Mouse (Mus musculus) R1 (cell line): Measurements from ENCODE around the gene Pdf.

ENCODE experiments used
- DNase-seq: peaks from one replicate; pipeline ENCODE4 v3.0.0-alpha.2; 2018; ENCODE audit warnings: low read depth, low spot score

Gene Pdf

DNA sequence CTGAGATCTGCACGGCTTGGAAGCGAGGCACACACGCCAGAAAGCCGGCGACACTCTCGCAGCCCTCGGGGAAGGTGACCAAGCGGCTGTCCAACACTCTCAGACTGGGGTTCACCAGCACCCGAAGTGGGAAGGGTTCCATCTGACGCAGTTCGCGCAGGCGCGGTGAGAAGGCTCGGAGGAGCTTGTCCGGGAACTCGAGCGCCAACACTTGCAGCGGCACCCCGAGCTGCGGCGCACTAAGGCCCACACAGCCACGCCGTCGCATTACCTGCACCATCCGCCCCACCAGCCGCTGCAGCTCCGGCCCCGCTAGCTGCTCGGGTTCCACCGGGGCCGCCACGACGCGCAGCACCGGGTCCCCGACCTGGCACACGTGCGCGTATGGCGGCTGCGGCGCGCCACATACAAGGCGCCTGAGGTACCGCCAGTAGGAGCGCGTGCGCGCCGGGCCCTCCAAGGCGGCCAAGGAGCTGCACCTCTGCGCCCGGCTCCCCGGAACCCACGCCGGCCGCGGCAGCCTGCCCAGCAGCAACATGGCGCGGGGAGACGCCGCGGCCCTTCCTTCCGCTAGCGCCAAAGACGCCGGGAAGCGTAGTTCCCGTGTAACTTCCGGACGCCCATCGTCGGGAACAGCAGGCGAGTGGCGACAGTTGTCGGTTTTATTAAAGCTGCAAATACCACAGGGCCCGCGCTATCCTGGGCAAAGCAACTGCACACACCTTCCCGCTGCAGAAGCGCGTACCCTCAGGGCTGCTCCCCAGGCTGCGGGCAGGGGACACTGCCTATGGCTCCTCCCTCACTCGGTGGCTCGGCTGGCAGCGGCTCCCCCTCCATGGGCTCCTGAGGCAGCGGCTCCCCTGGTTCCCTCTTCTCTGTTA is at the start of gene Pdf:
Gene Pdf, minus strand, starts transcription at position 554 of the 881 bp plus-strand sequence.
- DNase-seq = peak; percentile 93

DNA sequence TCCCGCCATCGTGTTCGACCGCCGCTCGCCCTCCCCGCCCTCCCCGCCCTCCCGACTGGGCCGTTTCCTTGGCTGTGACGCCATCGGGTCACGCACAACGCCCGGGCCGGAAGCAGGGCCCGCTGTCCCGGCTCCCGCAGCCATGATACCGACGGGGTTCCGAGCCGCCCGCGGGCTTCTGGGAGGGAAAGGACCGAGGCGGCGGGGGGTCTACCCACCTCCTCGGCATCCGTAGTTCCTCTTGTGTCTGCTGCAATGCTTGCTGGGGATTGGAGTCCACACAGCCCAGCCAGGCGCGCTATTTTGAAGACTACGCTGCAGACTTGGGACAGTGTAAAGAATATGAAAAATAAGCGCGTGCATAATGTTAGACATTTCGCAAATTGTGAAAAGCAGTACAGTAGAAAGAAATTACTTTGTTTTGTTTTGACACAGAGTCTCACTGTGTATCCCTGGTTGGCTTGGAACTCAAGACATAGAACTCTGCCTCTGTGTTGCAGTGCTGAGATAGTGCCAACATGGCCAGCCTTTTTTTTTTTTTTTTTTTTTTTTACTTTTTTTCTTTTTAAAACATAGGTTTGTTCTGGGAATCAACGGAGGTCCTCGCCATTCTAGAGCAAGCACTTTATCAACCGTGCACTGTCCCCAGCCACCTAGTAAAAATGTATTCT is 48.1 kb upstream of the Pdf start, which contains the start of gene Terf2:
Gene Terf2, minus strand, starts transcription at position 182 of the 671 bp plus-strand sequence.
- peak; percentile 95 for DNase-seq

DNA sequence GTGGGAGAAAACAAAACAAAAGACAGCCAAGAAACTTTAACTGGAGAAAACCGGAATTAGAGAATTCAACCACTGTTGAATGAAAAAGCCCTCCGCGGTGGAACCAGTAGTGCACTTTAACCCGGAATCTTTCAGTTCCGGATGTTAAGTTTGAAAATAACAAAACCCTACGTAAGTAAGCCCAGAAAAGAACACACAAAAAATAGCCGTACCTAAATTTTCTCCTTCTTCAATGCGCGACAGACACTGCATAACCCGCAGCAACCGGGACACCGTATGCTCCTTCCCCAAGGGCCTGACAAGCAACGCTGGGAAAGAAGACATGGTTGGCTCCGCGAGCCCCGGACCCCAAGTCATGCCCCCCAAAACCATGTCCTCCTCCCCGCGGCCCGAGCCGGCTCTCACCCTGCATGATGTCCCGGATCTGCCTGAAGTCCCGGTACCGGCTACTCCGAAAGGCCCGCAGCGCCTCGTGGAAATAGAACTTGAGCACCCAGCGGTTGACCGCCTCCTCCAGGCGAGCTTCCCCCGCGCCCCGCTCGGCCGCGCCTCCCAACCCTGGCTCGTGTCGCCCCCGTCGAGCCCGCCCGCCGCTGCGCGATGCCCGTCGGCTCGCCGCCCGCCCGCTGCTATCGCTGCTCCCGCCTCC is 47.4 kb upstream of the Pdf start:
- peak; percentile 69 for DNase-seq

DNA sequence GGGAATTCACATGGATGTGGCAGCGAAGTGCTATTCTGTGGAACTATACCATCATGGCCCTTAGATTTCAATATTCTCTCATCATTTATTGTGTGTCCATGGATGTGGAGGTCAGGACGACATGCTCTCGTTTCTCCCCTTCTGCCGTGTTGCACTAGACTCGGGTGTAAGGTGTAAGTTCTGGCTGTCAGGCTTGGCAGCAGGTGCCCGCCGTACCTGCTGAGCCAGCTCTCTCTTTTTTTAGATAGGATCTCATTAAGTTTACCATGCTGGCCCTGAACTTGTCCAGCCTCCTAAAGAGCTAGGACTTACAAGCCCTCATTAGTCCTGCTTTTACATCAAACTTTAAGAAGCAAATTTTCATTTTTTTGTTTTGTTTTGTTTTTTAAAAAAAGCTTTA is 42.1 kb upstream of the Pdf start:
- DNase-seq = no peak

DNA sequence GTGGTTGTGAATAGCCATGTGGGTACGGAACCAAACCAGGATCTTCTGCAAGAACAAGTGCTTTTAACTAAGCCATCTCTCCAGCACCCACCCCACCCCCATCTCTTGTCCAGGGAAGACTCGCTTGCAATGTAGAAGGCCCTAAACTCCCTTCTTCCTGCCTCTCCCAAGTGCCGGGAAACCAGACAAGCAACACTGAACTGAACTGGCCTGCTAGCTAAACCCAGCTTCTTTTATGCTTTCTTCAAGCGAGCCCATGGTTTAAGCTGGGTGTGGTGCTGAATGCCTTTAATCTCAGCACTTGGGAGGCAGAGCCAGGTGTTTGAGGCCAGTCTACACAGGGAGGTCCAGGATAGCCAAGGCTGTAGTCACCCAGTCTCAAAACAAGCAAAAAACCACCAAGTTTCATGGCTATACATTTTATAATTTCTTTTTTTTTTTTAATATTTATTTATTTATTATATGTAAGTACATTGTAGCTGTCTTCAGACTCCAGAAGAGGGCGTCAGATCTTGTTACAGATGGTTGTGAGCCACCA is 40.2 kb upstream of the Pdf start:
- peak; percentile 81 for DNase-seq

DNA sequence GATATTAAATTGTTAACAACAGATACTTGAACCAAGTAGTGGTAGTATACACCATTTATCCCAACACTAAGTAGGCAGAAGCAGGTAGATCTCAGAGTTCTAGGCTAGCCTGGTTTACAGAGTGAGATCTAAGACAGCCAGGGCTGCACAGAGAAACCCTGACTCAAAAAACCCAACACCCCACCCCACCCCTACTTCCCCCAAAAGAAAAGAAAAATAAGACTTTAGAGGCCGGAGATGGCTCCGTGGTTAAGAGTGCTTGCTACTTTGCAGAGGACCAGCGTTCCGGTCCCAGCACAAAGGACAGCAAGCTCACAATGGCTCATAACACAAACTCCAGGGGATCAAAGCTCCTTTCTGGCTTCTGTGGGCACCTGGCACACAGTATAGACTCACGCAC is 37.6 kb upstream of the Pdf start:
- DNase-seq = no peak

DNA sequence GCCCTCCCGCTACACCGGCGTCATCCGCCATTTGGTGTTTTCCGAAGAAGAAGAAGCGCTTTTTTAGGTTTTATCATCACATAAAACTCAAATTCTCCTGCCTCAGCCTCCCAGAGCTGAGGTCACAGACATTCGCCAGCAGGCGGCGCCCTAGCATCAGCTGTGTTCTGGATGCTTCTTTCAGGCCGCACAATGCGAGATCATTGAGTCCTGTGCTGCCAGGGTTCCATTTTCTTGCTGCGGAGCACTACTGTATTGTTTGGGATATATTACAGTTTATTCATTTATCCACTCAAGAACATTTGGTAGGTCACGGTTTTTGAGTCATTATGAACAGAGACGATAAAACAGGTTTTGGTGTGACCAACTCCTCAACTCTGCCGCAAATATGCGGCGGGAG is 36.9 kb upstream of the Pdf start:
- peak; percentile 85 for DNase-seq

DNA sequence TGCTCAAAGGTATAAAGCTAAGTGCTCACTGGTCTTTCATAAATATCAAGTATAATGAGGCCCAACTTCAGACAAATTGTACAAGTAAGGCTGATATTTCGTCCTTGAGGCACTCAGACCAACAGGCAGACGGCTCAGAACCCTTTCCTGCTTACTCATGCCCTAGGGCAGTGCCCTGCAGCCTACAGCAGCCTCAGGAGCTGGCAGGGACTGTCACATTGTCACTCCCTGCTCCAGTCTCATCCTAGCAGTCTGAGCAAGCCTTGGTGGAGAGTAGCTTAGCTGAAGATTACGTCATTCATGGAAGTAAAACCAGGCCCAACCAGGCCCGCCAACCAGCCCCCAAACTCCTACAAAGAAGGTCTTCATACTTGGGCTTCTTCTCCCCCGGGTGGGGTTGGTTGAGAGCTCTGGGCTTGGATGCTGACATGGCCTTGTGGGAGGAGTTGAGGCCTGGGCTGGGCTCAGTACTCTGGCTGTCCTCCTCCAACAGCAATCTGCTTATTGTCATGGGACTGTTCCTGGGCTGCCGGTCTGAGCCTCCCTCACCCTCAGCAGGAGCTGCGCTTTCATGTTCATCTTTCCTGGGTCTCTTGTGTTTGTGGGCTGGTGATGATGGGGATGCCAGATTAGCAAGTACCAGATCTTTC is 27.9 kb upstream of the Pdf start:
- no peak for DNase-seq

DNA sequence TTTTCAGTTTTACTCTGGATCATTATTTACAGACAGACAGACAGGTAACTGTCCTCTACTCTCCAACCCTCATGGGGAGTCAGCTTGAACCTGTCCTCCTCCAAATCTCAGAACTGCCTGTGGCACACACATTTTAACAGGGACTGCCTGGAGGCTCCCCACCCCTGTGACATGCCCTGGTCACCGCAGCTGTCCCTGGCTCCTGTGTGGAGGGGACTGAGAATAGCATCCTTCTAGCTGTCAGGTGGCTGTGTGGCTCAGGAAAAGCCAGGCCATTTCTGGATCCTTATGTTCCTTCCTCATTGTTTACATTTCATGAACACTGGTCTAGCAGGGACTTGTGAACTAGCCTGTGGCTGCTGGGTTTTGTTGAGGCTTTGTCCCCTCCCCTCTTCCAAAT is 25.7 kb upstream of the Pdf start:
- DNase-seq = no peak

DNA sequence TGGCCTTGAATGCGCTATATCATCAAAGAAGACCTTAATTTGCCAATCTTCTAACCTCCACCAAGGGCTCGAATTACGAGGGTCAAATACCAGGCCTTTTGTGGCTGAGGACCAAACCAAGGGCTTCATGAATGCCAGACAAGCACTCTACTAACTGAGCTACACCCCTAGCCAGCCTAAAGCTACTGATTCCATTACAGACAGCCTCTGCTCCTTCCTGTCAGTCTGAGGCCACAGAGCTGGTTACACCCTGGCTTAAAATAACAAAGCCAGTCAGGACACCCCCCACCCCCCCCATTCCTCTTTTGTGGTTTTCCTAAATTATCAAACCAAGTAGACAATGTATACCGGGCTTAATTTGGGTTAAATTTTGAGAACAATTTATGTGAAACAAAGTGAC is 25.3 kb upstream of the Pdf start:
- no peak for DNase-seq

DNA sequence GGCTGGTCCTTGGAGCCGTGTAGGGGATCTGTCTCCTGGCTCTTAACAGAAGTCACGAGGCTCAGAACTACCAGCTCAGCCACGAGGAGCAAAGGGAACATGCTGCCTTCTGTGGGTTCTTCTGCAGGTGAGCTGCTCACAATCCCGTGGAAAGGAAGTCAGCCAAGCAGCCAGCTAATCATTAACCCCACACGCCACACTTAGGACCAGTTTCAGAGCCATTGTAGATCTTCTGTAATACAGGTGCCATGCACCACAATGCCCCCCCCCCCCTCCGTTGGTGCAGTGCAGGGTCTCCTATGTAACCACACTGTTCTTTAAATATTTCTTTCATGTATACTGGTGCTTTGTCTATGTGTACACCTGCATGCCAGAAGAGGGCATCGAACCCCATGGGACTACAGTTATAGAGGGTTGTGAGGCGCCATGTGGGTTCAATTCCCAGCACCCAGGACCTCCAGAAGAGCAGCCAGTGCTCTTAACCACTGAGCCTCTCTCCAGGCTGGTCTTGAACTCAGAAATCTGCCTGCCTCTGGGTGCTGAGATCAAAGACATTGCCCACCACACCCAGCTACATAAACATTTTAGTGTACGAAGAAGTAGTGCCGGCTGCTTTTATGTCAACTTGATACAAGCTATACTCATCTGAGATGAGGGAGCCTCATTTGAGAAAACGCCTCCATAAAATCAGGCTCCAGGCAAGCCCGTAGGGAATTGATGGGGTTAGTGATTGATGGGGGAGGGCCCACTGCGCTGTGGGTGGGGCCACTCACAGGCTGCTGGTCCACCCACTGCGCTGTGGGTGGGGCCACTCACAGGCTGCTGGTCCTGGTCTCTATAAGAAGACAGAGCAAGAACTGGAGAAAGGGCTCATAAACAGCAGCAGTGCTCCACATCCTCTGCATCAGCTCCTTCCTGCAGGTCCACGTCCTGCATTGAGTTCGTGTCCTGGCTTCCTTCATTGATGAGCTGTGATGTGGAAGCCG is 17.4 kb upstream of the Pdf start, which contains the start of gene Tmed6:
Gene Tmed6, minus strand, starts transcription at position 134 of the 986 bp plus-strand sequence.
- DNase-seq = peak; percentile 90

DNA sequence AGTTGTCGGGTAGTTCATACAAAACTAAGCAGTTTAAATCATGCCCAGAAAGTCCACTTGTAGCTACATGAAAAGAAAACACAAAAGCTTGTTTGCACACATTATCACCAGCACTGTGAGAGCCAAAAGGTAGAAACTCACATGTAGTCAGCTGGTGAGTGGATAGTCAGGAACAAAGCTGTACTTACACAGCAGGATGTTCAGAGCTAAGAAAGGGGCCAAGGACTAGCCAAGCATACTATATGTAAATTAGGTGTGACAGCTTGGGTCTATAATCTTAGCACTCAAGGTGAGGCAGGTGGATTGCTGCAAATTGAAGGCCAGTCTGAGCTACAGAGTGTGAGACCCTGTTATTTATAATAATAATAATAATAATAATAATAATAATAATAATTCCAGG is 14.2 kb upstream of the Pdf start:
- DNase-seq = no peak

DNA sequence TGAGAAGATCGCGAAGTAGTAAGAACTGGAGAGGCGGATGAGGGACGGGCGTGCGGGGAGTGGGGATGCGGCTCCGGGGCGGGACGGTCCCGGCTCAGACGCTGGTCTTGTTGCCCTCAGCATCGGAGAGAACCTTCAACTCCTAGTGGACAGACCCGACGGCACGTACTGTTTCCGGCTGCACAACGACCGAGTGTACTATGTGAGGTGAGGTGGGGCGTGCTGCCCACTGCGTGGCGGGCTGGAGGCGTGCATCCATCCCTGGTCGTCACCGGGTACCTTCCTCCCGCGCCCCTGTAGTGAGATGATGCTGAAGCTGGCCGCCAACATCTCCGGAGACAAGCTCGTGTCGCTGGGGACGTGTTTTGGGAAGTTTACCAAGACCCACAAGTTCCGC is 8.6 kb upstream of the Pdf start:
- DNase-seq = no peak

DNA sequence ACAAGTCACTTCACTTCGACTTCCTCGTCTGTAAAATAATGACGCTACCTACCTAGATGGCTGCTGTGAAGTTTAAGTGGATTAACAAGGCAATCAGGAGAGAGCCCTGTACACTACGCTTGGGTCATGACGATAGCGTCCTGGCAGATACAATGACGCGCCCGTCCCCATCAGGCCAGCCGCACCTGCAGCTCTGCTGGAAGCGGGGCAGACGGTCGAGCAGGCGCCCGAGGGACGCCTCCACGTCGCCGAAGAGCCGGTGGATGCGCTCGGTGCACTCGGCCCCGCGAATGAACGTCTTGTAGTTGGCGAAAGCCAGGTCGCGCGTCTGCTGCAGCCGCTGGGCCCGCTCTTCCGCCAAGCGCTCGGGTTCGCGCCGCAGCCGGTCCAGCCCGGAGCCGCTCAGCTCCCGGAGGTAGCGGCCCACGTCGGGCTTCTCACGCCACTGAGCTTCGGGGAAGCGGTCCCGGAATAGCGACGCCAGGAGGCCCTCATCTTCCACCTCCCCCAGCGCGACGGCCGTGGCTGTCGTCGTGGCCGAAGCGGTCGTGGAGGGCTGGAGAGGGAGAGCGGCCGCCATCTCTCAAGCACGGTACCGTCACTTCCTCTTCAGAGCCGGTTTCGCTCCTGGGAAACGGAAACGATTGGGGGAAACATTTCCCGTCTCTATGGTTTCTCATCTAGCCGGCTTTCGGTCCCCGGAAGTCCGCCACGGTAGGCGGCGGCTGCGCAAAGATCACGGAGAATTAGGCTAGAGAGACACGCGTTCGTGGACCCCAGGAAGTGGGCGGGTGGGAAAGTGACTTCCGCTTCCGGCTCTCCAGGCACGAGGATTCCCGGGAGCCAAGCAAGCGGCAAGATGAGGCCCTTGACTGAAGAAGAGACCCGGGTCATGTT is 7.9 kb upstream of the Pdf start, which contains the start of the genes Cog8 and Nip7:
Gene Cog8, minus strand, starts transcription at position 614 of the 897 bp plus-strand sequence.
Gene Nip7, plus strand, starts transcription at position 802 of the 897 bp plus-strand sequence.
- peak; percentile 99 for DNase-seq

DNA sequence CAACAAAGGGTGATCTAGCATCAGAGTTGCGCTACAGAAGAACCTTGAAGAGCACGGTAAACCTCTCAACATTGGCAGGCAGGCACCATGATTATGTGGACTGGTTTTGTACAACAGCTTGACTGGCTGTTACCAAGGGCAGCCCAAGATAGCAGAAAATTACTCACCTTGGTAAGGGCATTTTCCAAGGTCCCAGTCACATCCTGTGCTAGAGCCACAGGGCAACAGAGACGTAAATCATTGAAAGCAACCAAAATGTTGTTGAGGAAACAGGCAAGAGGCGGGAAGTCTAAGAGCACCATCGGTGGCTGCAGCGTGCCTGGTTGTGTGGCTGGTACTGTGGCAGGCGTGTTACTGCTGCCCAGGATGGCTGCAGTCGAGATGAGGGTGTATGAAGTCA is 3.6 kb upstream of the Pdf start:
- DNase-seq = no peak

DNA sequence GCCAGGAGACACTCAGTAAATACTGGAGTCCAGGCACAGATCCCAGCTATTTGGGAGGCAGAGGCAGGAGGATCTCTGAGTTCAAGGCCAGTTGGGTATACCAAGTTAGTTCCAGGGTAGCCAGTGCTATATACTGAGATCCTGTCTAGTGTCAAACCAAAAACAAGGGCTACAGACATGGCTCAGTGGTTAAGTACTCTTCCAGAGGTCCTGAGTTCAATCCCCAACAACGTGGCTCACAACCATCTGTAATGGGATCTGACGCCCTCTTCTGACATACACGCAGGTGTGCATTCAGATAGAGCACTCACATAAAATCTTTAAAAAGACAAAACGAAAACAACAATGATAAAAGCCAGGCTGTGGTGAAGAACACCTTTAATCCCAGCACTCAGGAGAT is 1.1 kb upstream of the Pdf start:
- peak; percentile 52 for DNase-seq

DNA sequence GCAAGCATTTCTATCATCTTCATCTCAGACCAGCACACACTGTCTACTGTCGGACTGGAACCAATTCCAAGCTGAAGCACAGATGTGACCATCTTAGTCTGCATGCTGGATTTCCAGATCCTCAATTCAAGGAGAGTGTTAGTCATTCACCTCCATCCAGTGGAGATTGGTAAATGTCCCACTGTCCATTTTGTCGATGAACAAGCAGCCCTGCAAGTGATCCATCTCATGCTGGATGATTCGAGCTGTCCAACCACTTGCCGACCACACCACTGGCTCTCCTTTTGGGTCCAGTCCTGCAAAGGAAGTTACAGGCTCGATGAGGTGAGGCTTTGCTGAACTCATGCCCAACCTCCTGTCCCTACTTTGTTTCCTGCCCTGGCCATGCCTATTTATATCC is 1.4 kb downstream of the Pdf start:
- DNase-seq = no peak

DNA sequence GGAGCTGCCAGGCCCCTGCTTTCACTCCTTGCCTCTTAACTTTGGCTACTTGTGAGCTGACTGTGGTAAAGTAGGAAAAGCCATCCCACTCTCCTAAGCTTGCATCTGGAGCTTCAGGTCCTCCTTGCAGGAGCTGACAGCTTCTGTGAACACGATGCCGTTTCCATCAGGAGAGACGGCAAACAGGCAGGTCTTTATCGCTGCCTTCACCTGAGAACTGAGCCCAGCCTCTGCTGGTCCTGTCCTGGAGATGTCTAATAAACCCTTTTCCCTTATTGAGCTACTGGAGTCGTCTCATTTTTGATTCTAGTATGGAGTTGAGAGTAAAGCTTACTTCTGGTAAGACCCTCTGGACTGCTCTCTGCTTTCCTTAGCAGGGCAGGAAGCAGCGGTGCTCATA is 2.9 kb downstream of the Pdf start:
- no peak for DNase-seq

DNA sequence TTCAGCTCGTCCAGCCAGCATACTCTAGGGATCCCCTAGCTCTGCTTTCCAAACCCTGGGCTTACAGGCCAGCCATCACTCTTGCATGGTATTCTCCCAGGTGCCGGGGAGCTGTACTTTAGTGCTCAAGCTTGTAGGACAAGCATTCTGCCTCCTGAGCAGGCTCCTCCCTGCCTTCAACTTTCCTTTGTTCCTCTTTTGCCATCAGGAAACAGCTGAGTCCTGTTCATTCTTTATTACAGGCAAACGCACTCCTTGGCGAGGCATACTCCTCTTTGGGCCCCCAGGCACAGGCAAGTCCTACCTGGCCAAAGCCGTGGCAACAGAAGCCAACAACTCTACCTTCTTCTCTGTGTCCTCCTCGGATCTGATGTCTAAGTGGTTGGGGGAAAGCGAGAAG is 7.8 kb downstream of the Pdf start:
- DNase-seq = no peak
